Mouse (Mus musculus) sigmoid colon, adult 10 weeks (tissue): ENCODE data around the gene Rasip1. TPM values are rescaled to one million over a fixed set of nuclear protein-coding genes. Genes with fewer than 3 reads are reported as not detected.

Experiments used
- polyA plus RNA-seq: library from polyadenylated mRNA; stranded (reverse); fragments of 350-450 nt; fragmentation: Illumina TruSeq; extraction: RNeasy Lipid Tissue Mini Kit (QIAGEN cat#74804); gene quantifications from one replicate; pipeline ENCODE4 v1.2.3, GENCODE M21; 2014; ENCODE audit warnings: low read depth, low replicate concordance

Rasip1 gene
- not detected for polyA plus RNA-seq

GRCm38 (mm10) chr7:45627261-45627660 lies at the start of gene Rasip1:
Gene Rasip1 (plus strand): TSS chr7:45627488.

GRCm38 (mm10) chr7:45617042-45617695 lies 10.1 kb upstream of the Rasip1 start, which contains the start of gene Fut1:
Gene Fut1 (plus strand): TSS chr7:45617289.

GRCm38 (mm10) chr7:45621443-45621842 lies 5.8 kb upstream of the Rasip1 start, which contains the start of gene Izumo1:
Gene Izumo1 (plus strand): TSS chr7:45621811.

GRCm38 (mm10) chr7:45639561-45640027 lies 12.3 kb downstream of the Rasip1 start, which contains the start of gene Mamstr:
Gene Mamstr (plus strand): TSS chr7:45639977.

GRCm38 (mm10) chr7:45666161-45666560 lies 38.9 kb downstream of the Rasip1 start, which contains the start of gene Fut2:
Gene Fut2 (minus strand): TSS chr7:45666394.

GRCm38 (mm10) chr7:45683396-45684050 lies 56.2 kb downstream of the Rasip1 start, which contains the start of gene Ntn5:
Gene Ntn5 (plus strand): TSS chr7:45684022.

Other genes with a start within 250 kb of the Rasip1 start
- gene Snrnp70, start 231.7 kb upstream of the Rasip1 start, polyA plus RNA-seq = 119 TPM
- not detected for gene Kcna7, start 221.8 kb upstream of the Rasip1 start, polyA plus RNA-seq
- gene Ntf5, start 213.8 kb upstream of the Rasip1 start, polyA plus RNA-seq = not detected
- gene Lhb, start 206.7 kb upstream of the Rasip1 start, polyA plus RNA-seq = not detected
- gene Gys1, start 192.6 kb upstream of the Rasip1 start, polyA plus RNA-seq = 2.6 TPM
- 0.63 TPM for gene Ruvbl2, start 189.4 kb upstream of the Rasip1 start, polyA plus RNA-seq
- gene Ftl1, start 167.6 kb upstream of the Rasip1 start, polyA plus RNA-seq = 3.0 TPM
- gene Bax, start 160.6 kb upstream of the Rasip1 start, polyA plus RNA-seq = 1.4 TPM
- not detected for gene Tulp2, start 145.6 kb upstream of the Rasip1 start, polyA plus RNA-seq
- not detected for gene Gm45808, start 140.7 kb upstream of the Rasip1 start, polyA plus RNA-seq
- 3.8 TPM for gene Dhdh, start 138.7 kb upstream of the Rasip1 start, polyA plus RNA-seq
- gene Nucb1, start 117.1 kb upstream of the Rasip1 start, polyA plus RNA-seq = 82.6 TPM
- gene Ppp1r15a, start 101.2 kb upstream of the Rasip1 start, polyA plus RNA-seq = 1.0 TPM
- 0.25 TPM for gene Plekha4, start 101.2 kb upstream of the Rasip1 start, polyA plus RNA-seq
- not detected for gene Hsd17b14, start 72.6 kb upstream of the Rasip1 start, polyA plus RNA-seq
- gene Bcat2, start 57.3 kb upstream of the Rasip1 start, polyA plus RNA-seq = 2.6 TPM
- not detected for gene Fgf21, start 12.0 kb upstream of the Rasip1 start, polyA plus RNA-seq
- 0.38 TPM for gene Fut1, start 10.2 kb upstream of the Rasip1 start, polyA plus RNA-seq
- gene Izumo1, start 5.7 kb upstream of the Rasip1 start, polyA plus RNA-seq = not detected
- 0.19 TPM for gene Mamstr, start 12.5 kb downstream of the Rasip1 start, polyA plus RNA-seq
- 61.8 TPM for gene Fut2, start 38.9 kb downstream of the Rasip1 start, polyA plus RNA-seq
- not detected for gene Ntn5, start 56.5 kb downstream of the Rasip1 start, polyA plus RNA-seq
- not detected for gene Sec1, start 66.9 kb downstream of the Rasip1 start, polyA plus RNA-seq
- not detected for gene Car11, start 72.4 kb downstream of the Rasip1 start, polyA plus RNA-seq
- gene Dbp, start 77.6 kb downstream of the Rasip1 start, polyA plus RNA-seq = 2.9 TPM
- gene Rpl18, start 88.0 kb downstream of the Rasip1 start, polyA plus RNA-seq = 2.1 TPM
- gene Sphk2, start 90.5 kb downstream of the Rasip1 start, polyA plus RNA-seq = 0.66 TPM
- 55.9 TPM for gene Fam83e, start 93.7 kb downstream of the Rasip1 start, polyA plus RNA-seq
- gene Spaca4, start 98.3 kb downstream of the Rasip1 start, polyA plus RNA-seq = not detected
- gene Lmtk3, start 156.2 kb downstream of the Rasip1 start, polyA plus RNA-seq = not detected
- 2.6 TPM for gene Sult2b1, start 157.2 kb downstream of the Rasip1 start, polyA plus RNA-seq
- 17.2 TPM for gene Cyth2, start 187.1 kb downstream of the Rasip1 start, polyA plus RNA-seq
- gene Kcnj14, start 197.3 kb downstream of the Rasip1 start, polyA plus RNA-seq = not detected
- not detected for gene Grwd1, start 203.5 kb downstream of the Rasip1 start, polyA plus RNA-seq
- gene Kdelr1, start 245.3 kb downstream of the Rasip1 start, polyA plus RNA-seq = 98.6 TPM